Mouse (Mus musculus): ENCODE data around the gene Oprm1. TPM values are rescaled to one million over a fixed set of nuclear protein-coding genes. Genes with fewer than 3 reads are reported as not detected.

Gene Oprm1
- total RNA-seq, 2 experiments from 2014 or later: not detected

- intact Hi-C loops (cut with DNase I): loop anchor here (5.0 kb wide), 1 partner anchor 189 kb away; no protein-coding TSS in a partner anchor
- DNase-seq: no peak
These were observed 318.4 kb downstream of the Oprm1 start for GRCm38 (mm10) chr10:7076662-7077211.

GRCm38 (mm10) chr10:7077389-7077808 lies 319.1 kb downstream of the Oprm1 start:
- intact Hi-C loops (cut with DNase I): loop anchor here (5.0 kb wide), 1 partner anchor 190 kb away; no protein-coding TSS in a partner anchor

GRCm38 (mm10) chr10:7077971-7078370 lies 319.7 kb downstream of the Oprm1 start:
- intact Hi-C loops (cut with DNase I): loop anchor here (5.0 kb wide), 1 partner anchor 191 kb away; no protein-coding TSS in a partner anchor
- no peak for DNase-seq

More at GRCm38 (mm10) chr10:7077389-7077808, 319.1 kb downstream of the Oprm1 start:
- no peak for DNase-seq

Other genes starting within 250 kb of the Oprm1 start
- not detected for gene Gm10945, start 3.3 kb downstream of the Oprm1 start, total RNA-seq (2021)

Measured in gastrocnemius, postnatal 36 days (tissue).